Mouse (Mus musculus) kidney, postnatal 25 days (tissue): ENCODE data around the gene Dnph1.
"Not testable (repeated sequence)": the region's sequence is repeated elsewhere in the genome, so short reads cannot be mapped to it uniquely, and the experiment has no call there.

Experiments
- DNase-seq, 2 experiments: peaks; one replicate each; pipeline ENCODE4 v3.0.0; 2021; ENCODE audit warnings: mixed read lengths in 2 of 2

The Dnph1 gene

DNA sequence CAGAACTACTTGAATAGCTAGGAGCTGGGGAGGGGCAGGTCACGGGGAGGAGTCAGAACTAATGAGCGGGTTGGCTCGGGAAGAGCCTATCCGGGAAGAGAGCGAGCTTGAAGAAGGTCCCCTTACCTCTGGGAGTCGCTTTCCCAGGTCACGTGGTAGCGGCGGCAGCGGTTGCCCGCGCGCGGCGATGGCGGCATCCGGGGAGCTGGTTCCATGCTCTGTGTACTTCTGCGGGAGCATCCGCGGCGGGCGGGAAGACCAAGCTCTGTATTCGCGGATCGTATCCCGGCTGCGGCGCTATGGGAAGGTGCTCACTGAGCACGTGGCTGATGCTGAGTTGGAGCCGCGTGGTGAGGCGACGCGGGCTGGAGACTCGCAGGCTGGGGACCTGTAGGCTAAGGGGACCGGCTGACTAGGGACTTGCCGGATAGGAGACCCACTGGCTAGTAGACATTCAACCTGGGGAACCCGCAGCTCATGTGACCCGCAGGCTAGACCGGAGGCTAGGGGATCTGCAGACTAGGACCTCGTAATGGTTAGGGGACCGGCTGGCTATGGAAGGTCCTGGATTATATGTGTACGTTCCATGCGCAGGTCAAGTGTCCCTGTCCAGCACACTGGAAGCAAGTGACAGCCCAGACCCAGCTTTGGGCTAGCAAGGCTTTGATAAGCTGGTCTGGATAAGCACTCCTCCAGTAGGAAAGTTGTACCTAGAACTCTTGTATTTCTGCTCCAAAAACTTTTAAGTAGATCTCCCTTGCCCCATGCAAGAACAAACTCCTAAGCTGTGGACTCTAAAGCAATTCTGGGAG is at the start of gene Dnph1:
Dnph1 (plus strand) TSS at position 89 of the 812 bp plus-strand sequence.
- DNase-seq = peak; percentile 83 to 93

- peak; percentile 53 to 84 for DNase-seq
Observed at GRCm38 (mm10) chr17:46452683-46453082, 43.8 kb upstream of the Dnph1 start.

- DNase-seq = peak; percentile 10 to 55
Observed at GRCm38 (mm10) chr17:46453302-46453948, 43.1 kb upstream of the Dnph1 start.

- DNase-seq = no peak
Observed at GRCm38 (mm10) chr17:46453970-46454411, 42.5 kb upstream of the Dnph1 start.

GRCm38 (mm10) chr17:46454539-46454938 is 42.0 kb upstream of the Dnph1 start:
- no peak for DNase-seq

GRCm38 (mm10) chr17:46455110-46455691 is 41.3 kb upstream of the Dnph1 start:
- peak; percentile 61 to 72 for DNase-seq

DNA sequence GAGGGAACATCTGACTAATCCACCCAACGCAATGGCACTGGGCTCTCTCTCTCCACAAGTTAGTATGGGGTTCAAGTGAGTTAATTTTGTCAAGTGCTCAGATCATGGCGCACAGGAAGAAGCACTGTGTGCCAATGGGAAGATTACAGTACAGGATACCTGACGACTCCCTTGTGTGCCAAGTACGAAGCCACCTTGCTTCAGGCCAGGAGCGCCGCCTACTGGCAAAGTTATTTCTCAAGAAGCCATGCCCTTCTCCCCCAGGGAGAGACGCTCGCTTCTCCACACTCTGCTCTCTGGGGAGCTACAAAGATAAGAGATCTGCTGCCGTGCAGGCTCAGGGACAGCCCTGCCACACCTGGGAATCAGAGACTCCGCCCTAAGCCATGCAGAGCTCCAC is 38.7 kb upstream of the Dnph1 start:
- peak; percentile 73 to 84 for DNase-seq

DNA sequence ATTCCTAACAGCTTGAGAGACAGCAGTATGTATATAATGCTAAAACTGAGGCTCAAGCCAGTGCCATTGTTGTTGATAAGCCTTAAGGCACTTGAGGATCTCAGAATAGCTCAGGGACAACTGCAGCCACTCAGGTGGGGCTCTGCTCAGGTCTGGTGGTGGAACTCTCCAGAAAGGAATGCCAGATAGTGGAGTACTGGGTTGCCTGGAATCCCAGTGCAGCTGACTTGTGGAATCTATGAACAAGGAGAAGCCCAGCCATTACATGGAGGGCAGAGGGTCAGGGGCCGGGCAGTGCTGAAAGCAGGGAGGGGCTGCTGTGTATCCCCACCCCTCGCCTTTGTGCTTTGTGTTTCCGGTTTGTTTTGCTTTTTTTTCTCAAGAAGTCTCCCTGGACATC is 38.1 kb upstream of the Dnph1 start:
- no peak for DNase-seq

GRCm38 (mm10) chr17:46460673-46461072 is 35.8 kb upstream of the Dnph1 start:
- DNase-seq = no peak

GRCm38 (mm10) chr17:46461347-46461746 is 35.2 kb upstream of the Dnph1 start:
- DNase-seq = peak in 1 of 2 experiments; percentile 39

DNA sequence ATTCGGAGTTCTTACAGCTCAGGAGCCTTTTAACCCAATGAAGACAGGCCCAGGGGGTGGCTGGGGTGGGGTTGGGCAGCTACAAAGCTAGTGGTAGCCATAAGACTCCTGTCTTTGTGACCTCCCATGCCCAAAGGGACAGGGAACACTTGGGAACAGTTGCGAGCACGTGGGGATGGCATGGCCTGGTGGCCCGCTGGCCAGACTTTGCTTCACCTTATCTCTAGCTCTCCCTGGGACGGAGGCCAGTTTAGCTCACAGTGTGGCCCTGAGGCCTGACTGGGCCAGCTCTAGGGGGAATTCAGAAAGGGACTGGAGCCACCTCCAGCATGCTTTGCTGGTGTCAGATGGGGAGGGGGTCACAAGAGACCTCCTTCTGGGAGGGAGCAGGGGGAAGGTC is 34.3 kb upstream of the Dnph1 start:
- DNase-seq = no peak

GRCm38 (mm10) chr17:46467830-46468229 is 28.7 kb upstream of the Dnph1 start:
- no peak for DNase-seq

DNA sequence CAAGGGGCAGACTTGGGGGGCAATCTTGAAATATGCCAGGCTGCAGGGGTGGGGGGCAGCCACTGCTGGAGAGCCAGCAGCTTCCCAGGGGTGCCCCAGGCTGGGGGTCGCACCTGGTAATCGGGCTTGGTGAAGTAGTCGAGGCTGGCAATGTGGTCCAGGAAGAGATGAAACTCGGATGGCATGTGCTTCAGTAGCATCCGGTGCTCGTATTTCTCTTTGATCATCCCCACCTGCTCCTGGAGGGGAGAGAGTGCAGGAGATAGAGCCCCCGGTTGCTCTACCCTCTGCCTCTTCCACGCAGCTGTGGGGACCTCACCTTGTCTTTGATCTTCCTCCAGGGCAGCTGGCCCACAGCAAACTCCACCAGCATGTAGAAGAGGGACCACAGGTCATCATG is 19.9 kb upstream of the Dnph1 start:
- DNase-seq = peak in 1 of 2 experiments; percentile 32

GRCm38 (mm10) chr17:46477286-46477685 is 19.2 kb upstream of the Dnph1 start:
- peak; percentile 11 to 54 for DNase-seq

DNA sequence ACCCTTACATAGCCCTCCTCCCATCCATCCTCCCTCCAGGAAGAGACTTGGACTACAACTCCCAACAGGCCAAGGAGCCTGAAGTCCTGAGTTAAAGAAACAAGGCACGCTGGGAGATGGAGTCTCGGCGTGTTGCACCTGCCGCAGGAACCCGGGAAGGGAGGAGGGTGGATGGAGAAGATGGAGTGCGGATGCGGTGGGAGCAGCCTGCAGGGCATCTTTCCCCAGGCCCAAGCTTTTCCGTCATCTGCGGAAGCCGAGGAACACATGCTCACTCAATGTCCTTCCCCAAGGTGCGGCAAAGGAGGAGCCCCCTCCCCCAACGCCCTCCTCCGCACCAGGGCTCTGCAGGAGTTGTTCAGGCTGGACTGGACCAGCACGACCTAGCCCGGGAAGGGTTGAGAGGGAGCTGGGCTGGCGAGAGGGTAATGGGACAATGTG is 12.9 kb upstream of the Dnph1 start:
- peak; percentile 70 to 87 for DNase-seq

- peak; percentile 87 to 93 for DNase-seq
Observed at GRCm38 (mm10) chr17:46484021-46484431, 12.5 kb upstream of the Dnph1 start.

- peak in 1 of 2 experiments; percentile 38 for DNase-seq
Observed at GRCm38 (mm10) chr17:46484461-46484875, 12.0 kb upstream of the Dnph1 start.

DNA sequence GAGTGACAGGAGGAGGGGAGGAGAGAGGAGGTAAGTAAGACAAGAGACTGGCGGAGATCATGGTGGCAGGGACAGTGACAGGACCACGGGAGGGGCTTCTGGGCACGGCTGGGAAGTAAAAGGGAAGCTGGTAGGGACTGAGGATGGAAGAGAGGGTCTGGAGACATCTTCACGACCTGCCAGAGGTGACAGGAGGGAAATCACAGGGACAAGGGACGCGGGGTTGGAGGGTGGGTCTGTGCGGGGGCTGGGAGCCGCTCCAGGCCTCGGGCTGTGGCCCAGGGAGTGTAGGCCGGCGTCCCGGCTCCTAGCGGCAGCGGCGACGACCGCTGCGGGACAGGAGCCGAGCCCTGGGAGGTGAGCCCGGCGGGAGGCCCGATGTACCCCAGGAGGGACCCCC is 9.5 kb upstream of the Dnph1 start:
- no peak for DNase-seq

DNA sequence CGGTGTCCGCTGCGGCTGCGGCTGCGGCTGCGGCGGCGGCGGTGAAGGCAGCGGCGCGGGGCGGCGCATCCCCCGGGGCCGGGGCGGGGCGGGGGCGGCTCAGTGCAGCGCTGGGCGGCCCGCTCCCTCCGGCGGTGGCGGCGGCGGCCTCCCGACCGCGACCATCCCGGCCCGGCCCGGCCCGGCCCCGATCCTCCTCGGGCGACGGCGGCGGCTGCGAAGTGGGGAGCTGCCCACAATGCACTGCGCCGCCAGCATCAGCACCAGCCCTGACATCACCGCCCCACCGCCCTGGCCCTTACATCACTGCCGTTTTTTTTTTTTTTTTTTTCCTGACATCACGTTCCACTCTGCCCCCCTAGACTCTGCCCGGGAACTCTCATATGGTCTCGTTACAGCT is 9.1 kb upstream of the Dnph1 start, which contains the start of gene Ttbk1:
Ttbk1 (minus strand) TSS at position 245 of the 400 bp plus-strand sequence.
- DNase-seq = peak in 1 of 2 experiments; percentile 35

- no peak for DNase-seq
Observed at GRCm38 (mm10) chr17:46495486-46495885, 1.0 kb upstream of the Dnph1 start.

DNA sequence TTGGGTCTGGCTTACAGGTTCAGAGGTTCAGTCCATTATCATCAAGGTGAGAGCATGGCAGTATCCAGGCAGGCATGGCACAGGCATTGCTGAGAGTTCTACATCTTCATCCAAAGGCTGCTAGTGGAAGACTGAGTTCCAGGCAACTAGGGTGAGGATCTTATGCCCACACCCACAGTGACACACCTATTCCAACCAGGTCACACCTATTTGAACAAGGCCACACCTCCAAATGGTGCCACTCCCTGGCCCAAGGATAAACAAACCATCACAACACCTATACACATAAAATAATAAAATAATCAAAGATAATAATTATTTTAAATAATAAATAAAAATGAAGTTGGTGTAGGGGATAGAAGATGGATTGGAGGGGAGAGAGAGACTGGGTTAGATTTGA is 430 bp upstream of the Dnph1 start:
- DNase-seq = not testable (repeated sequence)

DNA sequence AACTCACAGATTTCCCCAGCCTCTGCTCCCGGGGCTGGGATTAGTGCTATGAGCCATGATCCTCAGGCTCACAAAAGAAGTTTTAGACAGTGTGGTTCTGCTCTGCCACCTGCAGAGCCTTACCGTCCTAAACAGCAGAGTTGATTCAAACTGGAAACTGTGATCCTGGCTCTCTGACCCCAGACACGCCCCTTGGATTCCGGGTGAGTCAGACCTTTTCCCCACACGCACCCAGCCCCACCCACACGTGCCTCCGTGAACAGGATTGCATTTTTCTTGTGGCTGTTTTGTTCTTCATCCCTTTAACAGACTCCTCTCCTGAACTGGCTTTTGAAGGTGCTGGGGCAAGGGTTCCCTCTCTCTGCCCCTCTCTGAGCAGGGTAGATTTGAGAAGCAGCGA is 1.4 kb downstream of the Dnph1 start:
- peak; percentile 31 to 60 for DNase-seq

DNA sequence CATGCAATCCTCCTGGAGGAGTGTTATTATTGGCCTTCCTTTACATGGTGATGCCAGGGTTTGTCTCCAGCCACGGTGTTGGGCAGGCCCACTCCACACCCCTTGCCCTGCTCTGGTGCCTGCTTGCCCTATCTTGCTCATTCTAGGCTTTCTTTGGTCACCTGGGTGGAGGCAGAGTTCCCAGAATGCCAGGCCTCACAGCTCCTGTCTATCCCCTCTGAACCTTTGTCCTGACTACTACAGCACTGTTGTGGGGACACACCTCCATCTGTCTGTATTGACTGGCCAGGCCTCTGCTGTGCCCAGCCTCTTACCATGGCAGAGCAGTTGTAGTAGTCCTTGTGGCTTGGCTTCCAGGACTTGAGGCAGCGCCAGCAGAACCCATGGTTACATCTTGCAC is 6.3 kb downstream of the Dnph1 start:
- peak in 1 of 2 experiments; percentile 58 for DNase-seq
